Mouse (Mus musculus): ENCODE results near the gene Zbtb38.
A peak's percentile ranks its signal among the peaks of the same experiment; 100 is the strongest.

Gene Zbtb38

GRCm38 (mm10) chr9:96758749-96759597 is 6.3 kb upstream of the Zbtb38 start:
- DNase-seq (ENCODE audit: low spot score in 2 of 2): peak; percentile 72 to 80

DNA sequence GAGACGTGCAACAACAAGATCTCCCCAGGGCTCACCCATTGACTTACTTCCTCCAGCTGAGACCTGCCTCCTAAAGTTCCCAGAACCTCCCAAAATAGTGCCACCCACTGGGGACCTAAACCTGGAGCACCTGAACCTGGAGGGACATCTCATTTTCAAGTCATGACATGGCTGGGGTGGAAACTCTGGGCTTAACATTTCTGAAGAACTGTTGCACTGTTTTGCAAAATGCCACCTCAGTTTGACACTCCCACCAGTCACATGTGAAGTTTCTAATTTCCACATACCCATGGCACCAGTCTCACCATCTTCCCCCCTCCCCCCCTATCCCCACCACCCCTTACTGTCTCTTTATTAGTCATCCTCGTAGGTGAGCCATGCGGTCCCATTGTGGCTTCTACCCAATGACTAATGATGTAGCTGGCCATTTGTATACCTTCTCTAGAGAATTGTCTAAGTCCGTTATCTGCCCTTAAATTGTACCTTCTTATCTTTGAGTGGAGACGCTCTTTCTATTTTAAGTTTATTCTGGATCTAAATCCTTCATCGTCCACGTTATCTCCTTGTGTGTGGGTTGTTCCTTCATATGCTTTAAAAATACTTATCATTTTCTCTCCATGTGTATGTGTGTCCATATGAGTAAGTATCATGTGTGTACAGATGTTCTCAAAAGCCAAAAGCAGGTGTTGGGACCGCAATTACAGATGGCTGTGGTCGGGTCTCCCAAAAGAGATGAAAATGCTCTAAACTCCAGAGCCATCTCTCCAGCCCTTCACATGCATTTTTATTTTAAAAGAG is 4.2 kb upstream of the Zbtb38 start:
- DNase-seq (ENCODE audit: low spot score in 2 of 2): no peak

DNA sequence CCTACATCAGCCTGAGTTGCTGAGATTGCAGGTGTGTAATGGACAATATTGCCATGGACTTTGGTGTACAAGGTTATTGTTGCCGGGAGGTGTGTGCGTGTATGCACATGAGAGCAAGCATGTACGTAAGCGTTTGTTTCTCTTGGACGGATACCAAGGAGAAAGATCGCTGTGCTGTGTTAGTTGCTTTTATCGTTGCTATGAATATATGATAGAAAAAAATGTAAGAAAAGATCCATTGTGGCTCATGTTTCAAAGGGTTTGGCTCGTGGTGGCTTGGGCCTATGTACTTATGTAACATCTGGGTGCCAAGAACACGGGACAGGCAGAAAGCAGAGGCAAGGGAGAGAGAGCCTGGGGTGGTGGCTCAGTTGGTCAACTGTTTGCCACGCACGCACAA is 3.1 kb upstream of the Zbtb38 start:
- DNase-seq (ENCODE audit: low spot score in 2 of 2): no peak

DNA sequence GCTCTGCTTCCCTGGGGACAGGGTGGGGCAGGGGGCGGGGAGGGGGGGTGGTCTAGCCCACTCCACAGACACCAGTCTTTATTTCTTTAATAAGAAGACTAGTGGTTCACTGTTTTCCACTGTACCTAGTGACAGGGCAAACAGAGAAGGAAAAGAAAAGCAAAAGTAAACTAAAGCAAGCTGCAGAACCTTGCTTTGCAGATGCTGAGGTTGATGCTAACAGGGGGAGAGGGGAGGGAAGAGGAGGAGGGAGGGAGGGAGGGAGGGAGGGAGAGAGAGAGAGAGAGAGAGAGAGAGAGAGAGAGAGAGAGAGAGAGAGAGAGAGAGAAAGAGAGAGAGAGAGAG is 2.0 kb upstream of the Zbtb38 start:
- no peak for DNase-seq (ENCODE audit: low spot score in 2 of 2)

- peak; percentile 31 to 48 for DNase-seq (ENCODE audit: low spot score in 2 of 2)
These were observed 1.4 kb upstream of the Zbtb38 start for GRCm38 (mm10) chr9:96753921-96754624.

DNA sequence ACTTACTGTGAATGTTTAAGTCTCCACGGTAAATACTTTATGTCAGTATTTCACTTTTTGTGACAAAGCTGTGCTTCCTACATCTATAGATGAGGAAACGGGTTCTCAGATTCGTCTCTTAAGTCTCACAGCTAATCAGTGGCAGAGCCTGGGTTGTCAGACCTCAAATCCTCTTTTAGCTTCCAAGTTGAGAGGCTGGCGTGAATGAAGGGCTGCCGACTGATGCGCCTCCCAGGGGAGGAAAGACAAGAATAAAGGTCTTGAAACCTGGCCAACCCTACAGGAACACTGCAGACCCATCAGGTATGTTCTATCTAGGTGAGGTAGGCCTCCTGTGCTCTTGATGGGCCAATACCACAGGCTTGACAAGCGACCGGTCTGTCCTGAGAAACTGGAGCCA is 761 bp upstream of the Zbtb38 start:
- no peak for DNase-seq (ENCODE audit: low spot score in 2 of 2)

DNA sequence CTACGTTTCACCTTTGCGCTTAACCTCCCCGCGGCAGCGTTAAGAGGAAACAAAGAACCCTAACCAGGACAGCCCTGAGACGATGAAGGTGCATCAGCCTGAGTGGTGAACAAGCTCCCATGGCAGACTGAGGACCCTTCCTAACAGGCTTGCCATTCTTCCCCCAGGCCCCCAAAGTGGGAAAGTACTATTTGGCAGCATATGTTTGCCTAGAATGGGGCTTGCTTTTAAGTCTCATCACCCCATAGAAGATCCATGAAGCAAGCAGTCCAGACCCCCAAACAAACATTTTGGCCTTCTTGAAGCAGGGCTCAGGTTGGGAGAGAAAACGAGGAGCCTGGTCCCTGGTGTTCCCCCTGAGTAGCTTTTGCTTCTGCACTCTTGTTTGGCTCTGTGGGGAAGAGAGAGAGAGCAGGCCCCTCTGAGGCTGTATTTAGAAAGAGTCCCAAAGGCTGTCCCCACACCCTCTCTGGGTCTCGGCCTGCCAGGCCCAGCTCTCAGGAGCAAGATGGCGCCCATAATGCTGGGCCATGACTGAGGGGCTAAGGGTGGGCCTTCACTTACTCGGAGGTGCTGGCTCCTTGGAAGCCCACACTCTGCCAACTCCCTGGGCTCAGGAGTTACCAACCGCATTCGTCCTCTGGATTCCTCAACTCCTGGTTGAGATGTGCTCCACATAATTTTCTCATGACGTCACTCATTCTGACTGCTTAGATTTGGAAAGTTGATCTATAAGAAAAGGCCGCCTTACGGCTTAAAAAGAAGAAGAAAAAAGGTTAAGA is 619 bp downstream of the Zbtb38 start:
- DNase-seq (ENCODE audit: low spot score in 2 of 2): no peak

- no peak for DNase-seq (ENCODE audit: low spot score in 2 of 2)
These were observed 2.0 kb downstream of the Zbtb38 start for GRCm38 (mm10) chr9:96750636-96751035.

GRCm38 (mm10) chr9:96746527-96746926 is 6.1 kb downstream of the Zbtb38 start:
- DNase-seq (ENCODE audit: low spot score in 2 of 2): no peak

DNA sequence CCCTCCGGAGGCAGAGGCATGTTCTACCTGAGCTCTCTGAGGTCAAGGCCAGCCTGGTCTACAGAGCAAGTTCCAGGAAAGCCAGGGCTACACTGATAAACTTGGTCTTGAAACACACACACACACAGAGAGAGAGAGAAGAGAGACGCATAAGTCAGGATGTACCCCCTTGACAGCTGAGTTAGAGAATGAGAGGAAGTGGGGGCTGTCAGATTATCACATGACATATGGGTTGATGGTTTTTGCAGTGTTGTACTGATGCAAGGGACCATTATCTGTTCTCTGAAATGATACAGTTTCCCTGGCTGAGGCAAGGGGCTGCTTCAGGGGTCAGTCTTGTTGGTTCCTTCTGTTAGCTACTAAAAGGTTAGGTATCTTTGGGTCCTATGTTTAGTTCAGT is 7.7 kb downstream of the Zbtb38 start:
- no peak for DNase-seq (ENCODE audit: low spot score in 2 of 2)

- DNase-seq (ENCODE audit: low spot score in 2 of 2): no peak
These were observed 11.1 kb downstream of the Zbtb38 start for GRCm38 (mm10) chr9:96741365-96742085.

- DNase-seq (ENCODE audit: low spot score in 2 of 2): no peak
These were observed 11.8 kb downstream of the Zbtb38 start for GRCm38 (mm10) chr9:96740712-96741364.

DNA sequence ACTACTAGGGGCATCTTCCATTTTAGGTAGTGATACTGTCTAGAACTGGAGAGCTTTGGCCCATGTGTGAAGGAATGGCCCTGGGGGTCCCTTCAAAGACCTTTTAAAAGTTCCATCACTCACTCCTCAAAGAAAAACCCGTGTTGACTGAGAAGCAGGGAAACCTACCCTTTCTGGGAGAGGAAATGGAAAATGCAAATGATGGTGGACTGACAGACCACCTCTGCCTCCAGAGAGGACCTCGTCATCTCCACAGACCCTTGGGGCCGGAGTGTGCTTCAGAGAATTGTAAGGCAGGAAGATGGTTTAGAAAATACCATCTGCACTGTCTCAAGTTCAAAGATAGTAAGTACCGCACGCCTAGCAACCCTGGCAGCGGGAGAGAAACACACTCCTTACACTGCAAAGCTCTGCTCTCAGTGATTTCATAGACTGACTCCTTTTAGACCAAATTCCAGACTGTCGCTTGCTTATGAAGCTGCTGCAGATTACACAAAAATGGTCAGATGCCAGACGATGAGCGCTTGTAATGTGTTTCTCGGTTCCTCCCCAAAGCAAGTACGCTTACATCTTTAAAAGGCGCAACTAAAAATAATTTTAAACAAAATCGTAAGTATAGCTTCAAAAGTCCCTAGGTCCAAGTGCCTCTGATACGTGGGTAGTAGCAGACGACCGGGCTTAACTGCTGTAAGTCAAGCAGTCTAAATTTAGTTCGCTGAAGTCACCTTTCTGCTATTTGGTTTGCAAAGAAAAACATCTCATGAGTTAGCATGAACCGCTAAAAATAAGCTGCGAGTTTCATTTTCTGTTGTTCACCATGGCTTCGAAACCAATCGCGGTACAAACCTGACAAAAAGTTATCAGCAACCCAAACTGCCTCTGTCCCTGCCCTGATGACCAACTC is 12.6 kb downstream of the Zbtb38 start:
- peak; percentile 51 to 54 for DNase-seq (ENCODE audit: low spot score in 2 of 2)

GRCm38 (mm10) chr9:96738563-96739355 is 13.9 kb downstream of the Zbtb38 start:
- DNase-seq (ENCODE audit: low spot score in 2 of 2): no peak

- no peak for DNase-seq (ENCODE audit: low spot score in 2 of 2)
These were observed 16.7 kb downstream of the Zbtb38 start for GRCm38 (mm10) chr9:96735946-96736345.

GRCm38 (mm10) chr9:96733425-96733717 is 19.3 kb downstream of the Zbtb38 start:
- no peak for DNase-seq (ENCODE audit: low spot score in 2 of 2)

DNA sequence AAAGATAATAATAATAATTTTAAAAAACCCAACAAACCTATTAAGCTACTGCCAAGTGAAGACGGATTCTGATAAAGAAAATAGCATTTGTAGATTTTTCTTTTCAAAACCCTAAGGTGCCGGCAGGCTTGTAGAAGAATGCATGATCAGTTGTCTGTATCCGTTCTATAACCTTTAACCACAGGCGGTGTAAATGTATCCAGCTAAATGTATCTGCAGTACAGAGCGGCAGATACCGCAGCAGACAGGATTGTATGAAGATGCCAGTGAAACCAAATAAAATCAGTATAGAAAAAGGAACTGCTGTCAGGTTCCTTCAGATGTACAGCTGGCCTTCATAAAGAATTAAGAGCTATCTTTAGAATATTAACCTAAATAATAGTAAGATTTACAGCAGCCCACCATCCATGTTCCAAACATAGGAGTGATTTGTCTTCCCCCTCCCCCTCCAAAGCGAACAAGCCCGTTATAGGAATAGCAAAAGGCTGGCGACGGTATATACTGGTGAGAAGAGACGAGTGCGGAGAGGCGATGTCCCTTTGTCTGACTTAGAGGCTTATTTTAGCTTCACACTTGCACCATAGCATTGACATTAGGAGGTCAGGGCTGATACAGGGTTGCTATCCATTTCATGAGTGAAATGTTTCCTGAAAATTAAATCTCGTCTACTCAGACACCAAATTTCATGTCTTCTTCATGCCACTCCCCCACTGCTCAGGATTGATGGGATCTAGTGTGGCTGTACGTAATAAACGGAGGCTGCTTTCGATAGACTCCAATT is 19.8 kb downstream of the Zbtb38 start:
- no peak for DNase-seq (ENCODE audit: low spot score in 2 of 2)

DNA sequence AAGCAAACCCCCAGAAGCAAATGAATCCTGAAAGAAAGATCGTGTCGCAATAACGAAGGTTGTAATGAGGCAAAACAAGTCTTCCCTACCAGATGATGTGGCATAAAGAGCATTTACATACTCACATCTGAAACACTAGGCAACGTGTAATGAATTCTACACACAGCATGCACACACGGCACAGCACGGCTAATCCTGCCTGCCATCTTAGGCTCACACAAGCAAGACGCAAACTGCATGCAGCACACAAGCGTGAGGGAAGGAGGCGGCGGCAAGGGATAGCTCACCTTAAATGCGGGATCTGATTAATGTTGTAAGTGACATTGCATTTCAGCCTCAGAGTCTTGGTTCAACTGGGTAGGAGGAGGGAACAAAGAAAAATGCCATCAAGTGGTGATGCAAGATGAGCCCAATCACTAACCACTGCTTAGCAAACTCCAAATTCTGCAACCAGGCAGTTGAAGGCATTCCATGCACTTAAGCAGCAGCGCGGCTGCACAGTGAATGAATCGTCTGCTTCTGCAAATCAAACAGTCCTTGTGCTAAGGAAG is 20.6 kb downstream of the Zbtb38 start:
- DNase-seq (ENCODE audit: low spot score in 2 of 2): no peak
